Mouse (Mus musculus) ovary, postnatal 14 days (tissue): Measurements from ENCODE around the gene Hoxb4.

Experiments used
- DNase-seq: peaks from one replicate; pipeline ENCODE4 v3.0.0; 2022; ENCODE audit warnings: low spot score

Hoxb4 gene

DNA sequence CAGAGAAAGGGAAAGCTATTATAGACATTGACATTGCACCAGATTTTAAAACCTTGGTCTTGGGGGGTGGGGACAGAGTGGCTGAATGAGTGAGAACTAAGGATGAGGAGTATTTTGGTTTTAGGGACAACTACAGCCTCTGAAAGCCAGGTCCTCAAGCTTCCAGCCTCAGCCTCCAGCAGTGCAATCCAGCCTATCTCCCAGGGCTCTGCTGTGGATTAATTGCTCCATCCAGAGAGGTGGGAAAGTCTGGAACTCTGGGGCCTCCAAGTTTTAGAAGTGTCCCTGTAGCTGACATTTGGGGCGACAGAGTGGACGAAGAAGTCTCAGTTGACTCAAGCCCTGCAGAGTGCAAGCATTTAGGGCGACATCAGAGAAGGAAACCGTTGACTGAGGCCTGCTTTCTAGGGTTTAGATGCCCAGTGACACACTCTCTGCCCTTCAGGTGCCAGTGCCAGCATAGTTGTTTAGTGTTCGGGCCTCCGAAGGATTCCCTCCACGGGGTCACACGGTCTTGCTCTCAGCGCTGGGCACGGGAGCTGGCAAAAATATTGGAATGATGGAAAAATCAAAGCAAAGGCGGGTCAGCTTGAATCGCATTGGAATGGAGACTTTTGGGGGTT is 4.2 kb upstream of the Hoxb4 start:
- no peak for DNase-seq

- no peak for DNase-seq
These were observed 3.3 kb upstream of the Hoxb4 start for GRCm38 (mm10) chr11:96314671-96315343.

DNA sequence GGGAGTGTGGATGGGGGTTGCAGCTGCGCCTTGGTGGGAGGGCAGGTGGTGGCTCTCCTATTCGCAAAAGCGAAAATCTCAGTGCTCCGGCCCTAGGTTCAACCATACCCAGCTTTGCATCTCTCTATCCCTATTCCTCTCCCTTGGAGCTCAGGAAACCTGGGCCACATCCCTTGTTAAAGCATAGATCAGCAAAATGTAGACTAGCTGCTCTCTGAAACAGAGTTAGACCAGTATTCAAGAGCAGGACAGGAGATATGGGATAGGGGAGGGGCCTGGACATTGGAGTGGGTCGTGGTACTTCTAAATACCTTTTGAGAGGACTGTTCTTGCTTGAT is 2.8 kb upstream of the Hoxb4 start:
- DNase-seq, result no peak

- no peak for DNase-seq
These were observed 1.1 kb upstream of the Hoxb4 start for GRCm38 (mm10) chr11:96316696-96317607.

GRCm38 (mm10) chr11:96318368-96319070 is 452 bp downstream of the Hoxb4 start:
- peak; percentile 54 for DNase-seq

DNA sequence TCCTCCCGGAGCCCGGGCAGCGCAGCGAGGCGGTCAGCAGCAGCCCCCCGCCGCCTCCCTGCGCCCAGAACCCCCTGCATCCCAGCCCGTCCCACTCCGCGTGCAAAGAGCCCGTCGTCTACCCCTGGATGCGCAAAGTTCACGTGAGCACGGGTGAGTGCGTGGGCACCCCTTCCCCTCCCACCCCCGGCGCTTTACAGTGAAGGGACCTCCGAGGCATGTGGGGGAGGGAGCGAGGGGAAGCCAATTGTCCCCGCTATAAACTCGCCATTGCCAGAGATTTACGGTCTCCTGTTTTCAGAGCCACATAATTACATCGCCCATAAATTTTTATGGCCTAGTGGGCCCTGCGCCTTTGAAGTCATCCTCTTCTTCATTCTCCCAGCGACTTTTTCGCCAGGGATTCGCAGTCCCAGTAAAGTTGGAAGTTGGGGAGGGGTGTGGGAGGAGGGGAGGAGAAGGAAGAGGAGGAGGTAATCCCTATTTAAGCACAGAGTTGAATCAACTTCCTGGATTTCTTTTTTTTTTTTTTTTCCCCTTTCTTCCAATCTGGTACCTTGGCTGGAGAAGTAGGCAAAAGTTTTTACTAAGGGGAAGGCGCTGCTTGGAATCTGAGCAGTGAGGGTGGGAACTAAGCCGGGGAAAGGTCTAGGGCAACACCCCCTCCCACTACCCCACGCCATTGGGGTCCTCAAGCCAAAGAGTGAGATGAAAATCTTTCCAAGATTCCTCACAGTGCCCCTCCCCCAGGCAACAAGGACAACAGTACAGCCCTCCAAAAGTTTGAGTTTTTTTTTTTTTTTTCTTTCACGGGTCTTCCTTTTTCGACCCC is 1.2 kb downstream of the Hoxb4 start:
- no peak for DNase-seq

DNA sequence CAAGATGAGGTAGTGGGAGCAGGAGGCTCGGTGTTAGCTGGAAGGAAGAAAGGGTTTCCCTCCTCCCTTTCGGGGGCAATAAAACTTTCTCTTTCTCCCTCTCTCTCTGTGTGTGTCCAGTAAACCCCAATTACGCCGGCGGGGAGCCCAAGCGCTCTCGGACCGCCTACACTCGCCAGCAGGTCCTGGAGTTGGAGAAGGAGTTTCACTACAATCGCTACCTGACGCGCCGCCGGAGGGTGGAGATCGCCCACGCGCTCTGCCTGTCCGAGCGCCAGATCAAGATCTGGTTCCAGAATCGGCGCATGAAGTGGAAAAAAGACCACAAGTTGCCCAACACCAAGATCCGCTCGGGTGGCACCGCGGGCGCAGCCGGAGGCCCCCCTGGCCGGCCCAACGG is 1.8 kb downstream of the Hoxb4 start:
- DNase-seq, result no peak

DNA sequence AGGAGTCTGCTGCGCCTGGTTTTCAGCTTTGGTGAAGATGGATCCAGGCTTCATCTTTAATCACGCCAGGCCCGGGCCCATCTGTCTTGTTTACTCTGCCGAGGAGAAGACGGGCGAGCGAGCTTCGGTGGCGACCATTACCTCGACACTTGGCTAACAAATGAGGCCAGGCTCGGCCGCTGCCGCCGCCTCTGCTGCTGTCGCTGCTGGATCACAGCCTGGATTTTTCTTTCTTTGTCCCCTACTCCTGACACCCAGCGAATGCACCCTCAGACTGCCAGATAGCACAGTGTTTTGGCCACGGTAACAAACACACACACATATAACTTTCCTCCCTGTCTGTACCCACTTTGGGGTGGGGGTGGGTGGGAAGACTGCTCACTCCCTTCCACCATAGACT is 2.6 kb downstream of the Hoxb4 start:
- DNase-seq, result no peak

GRCm38 (mm10) chr11:96321846-96322245 is 3.8 kb downstream of the Hoxb4 start:
- DNase-seq, result no peak

- DNase-seq, result no peak
These were observed 4.7 kb downstream of the Hoxb4 start for GRCm38 (mm10) chr11:96322738-96323137.

GRCm38 (mm10) chr11:96323154-96323553 is 5.1 kb downstream of the Hoxb4 start, which contains the start of gene Hoxb3:
Hoxb3 (plus strand) TSS chr11:96323326.
- no peak for DNase-seq

DNA sequence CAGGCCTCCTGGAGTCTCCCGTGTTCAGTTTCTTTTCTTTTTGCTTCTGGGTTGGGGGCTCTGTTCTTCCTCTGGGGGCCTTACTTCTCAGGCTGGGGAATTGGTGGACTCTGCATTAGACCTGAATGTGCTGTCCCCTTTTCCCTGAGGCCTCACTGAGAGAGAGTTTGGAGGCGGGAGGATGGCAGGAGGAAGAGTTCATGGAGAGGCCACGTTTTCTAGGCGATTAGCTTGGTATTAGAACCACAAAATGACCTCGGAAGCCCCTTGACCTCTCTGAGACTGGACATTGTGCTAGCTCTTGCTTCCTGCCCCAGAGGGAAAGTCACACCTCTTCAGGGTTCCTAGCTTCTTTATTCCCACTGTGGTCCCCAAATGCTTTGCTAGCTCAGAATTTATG is 6.1 kb downstream of the Hoxb4 start:
- no peak for DNase-seq

GRCm38 (mm10) chr11:96324965-96325364 is 6.9 kb downstream of the Hoxb4 start:
- DNase-seq, result no peak

GRCm38 (mm10) chr11:96325747-96326212 is 7.7 kb downstream of the Hoxb4 start:
- no peak for DNase-seq

DNA sequence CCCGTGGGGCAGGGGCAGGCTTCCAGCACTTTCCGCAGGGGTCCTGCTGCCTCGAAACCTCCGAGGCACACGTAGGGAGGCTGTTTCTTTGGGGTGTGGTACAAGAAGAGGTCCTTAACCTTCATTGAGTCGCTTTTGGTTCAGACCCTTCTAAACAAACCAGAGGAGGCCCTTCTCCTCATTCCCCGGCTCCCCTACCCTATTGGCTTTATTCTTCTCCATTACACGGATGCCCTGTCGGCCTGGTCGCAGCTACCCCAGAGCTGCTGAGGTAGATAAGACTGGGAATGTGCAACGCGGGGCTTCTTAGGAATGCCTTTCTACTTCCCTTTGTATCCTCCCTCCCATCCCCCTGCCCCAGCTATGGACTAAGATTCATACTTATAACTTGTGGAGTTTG is 8.6 kb downstream of the Hoxb4 start:
- DNase-seq, result no peak

- no peak for DNase-seq
These were observed 9.1 kb downstream of the Hoxb4 start for GRCm38 (mm10) chr11:96327122-96327521.

DNA sequence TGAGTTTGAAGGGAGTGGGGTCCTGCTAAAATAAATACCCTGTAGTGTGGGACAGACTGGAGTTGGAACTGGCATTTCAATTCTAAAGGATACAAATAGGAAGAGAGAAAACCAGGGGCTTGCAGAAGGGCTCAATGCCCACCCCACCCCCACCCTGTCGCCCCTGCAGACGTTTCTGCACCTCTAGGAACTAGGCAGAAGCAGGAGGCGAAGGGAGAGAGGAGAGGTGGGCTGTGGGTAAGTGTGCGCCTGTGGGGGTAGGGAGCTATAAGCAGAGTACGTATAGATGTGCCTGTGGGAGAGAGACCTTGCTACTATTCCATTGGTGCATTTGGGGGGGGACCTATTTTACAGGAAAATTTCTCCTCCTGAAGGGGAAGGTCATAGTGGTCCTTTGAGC is 9.7 kb downstream of the Hoxb4 start:
- no peak for DNase-seq

GRCm38 (mm10) chr11:96328605-96329004 is 10.5 kb downstream of the Hoxb4 start:
- DNase-seq, result no peak

DNA sequence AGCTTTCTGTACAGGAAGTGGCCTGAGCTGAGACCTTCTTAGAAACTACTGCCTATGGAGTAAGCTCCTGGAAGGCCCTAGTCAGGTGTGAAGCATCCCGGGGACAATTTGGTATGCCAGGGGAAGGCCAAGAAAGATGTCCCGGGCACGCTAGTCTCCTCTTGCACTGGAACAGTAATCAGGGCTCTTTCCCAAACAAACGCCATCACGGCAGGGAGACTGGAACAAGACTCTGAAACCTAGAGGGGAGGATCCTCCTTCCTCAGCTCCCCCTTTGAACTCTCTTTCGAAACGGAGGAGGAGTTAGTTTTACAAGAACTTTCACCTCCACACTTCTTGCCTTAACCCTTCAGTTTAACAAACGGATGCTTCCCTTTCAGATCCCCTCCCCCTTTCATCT is 14.0 kb downstream of the Hoxb4 start:
- no peak for DNase-seq

- no peak for DNase-seq
These were observed 14.6 kb downstream of the Hoxb4 start for GRCm38 (mm10) chr11:96332618-96333032.

DNA sequence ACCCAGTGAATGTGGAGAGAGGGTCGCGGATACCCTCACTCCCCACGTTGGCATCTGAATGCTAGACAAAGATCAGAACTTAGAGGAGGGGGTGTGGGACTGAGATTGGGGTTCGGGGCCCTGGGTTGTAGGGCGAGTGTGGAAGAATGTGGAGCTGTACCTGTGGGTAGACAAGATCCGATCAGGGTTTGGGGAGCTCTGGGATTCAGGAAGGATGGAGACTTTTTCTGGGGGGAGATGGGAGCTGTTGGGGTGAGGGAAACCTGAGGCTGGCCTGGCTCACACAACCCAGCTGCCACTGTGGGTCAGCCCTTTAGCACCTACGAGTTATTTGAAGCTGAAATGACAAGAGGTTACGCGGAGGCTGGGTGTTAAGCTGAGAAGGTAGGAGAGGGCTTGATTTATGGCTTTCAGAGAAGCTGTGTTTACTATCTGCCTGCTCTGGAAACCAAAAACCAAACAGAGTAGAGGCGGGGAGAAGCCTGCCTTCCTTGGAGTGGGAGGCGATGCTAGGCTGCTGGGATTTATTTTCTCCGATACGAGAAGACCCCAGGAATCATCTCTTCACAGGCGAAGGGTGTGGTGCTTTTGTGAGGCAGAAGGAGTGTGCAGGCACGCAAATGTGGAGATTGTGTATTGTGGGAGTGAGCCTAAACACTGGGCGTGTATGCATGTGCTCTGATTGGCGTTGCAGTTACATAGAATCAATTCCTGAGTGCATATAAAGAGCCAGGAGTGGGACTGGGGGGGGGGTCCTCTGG is 15.4 kb downstream of the Hoxb4 start:
- DNase-seq, result no peak
